Mouse (Mus musculus) small intestine, adult 2 months (tissue): ENCODE results near the gene Gm13285.
"Not testable (repeated sequence)": the region's sequence is repeated elsewhere in the genome, so short reads cannot be mapped to it uniquely, and the experiment has no call there.

Experiments
- CTCF ChIP-seq: fragments of 200-500 bp; IDR thresholded peaks from 2 replicates; pipeline ENCODE4 v1.5.1; 2012; ENCODE audit warnings: low read depth, mild to moderate bottlenecking, control low read depth, inconsistent platforms, low read length, moderate library complexity, mixed read lengths; ENCODE audit not compliant: insufficient replicate concordance, insufficient read length; ENCODE audit errors: extremely low read depth
- POLR2A ChIP-seq: fragments of 200-500 bp; IDR thresholded peaks from 2 replicates; pipeline ENCODE4 v1.6.1; 2012; ENCODE audit warnings: low read depth, mild to moderate bottlenecking, control low read depth, inconsistent platforms, low read length, moderate library complexity

- not testable (repeated sequence) for TF ChIP-seq POLR2A, CTCF
Observed at GRCm38 (mm10) chr4:88754818-88755340, 44.6 kb upstream of the Gm13285 start, which contains the start of gene Gm13271.
